Mouse (Mus musculus) midbrain, embryonic 16.5 days (tissue): ENCODE measurements around the gene Fam184b. TPM values are rescaled to one million over a fixed set of nuclear protein-coding genes. Genes with fewer than 3 reads are reported as not detected.

Source experiments
- ATAC-seq: fragments of 200-750 bp; cut with Nextera tagmentation; 2 replicates; pipeline ENCODE4 v1.8.0; 2017; ENCODE audit warnings: moderate TSS enrichment
- H3K27ac ChIP-seq: fragments of 300-500 bp; sonication (generic); 2 replicates; pipeline ENCODE4 v1.5.1; 2014; ENCODE audit warnings: mild to moderate bottlenecking, low read length, mixed read lengths
- H3K27me3 ChIP-seq: fragments of 300-500 bp; sonication (generic); 2 replicates; pipeline ENCODE4 v1.6.1; 2014; ENCODE audit warnings: low read depth, low read length, mixed read lengths; ENCODE audit not compliant: control insufficient read depth, insufficient read depth
- H3K36me3 ChIP-seq: fragments of 300-500 bp; sonication (generic); 2 replicates; pipeline ENCODE4 v1.6.1; 2014; ENCODE audit warnings: mild to moderate bottlenecking, low read length, moderate library complexity, mixed read lengths; ENCODE audit not compliant: control insufficient read depth, insufficient read depth
- H3K4me1 ChIP-seq: fragments of 300-500 bp; sonication (generic); 2 replicates; pipeline ENCODE4 v1.6.1; 2014; ENCODE audit warnings: mild to moderate bottlenecking, low read length, mixed read lengths; ENCODE audit not compliant: control insufficient read depth, insufficient read depth
- H3K4me2 ChIP-seq: fragments of 300-500 bp; sonication (generic); 2 replicates; pipeline ENCODE4 v1.6.1; 2014; ENCODE audit warnings: mild to moderate bottlenecking, low read length, mixed read lengths
- H3K4me3 ChIP-seq: fragments of 300-500 bp; sonication (generic); 2 replicates; pipeline ENCODE4 v1.5.1; 2014; ENCODE audit warnings: low read depth, mild to moderate bottlenecking, low read length, moderate library complexity, mixed read lengths
- H3K9ac ChIP-seq: fragments of 300-500 bp; sonication (generic); 2 replicates; pipeline ENCODE4 v1.6.1; 2014; ENCODE audit warnings: low read depth, low read length, mixed read lengths
- H3K9me3 ChIP-seq: fragments of 300-500 bp; sonication (generic); replicated peaks from 2 replicates; pipeline ENCODE4 v1.6.1; 2014; ENCODE audit warnings: mild to moderate bottlenecking, low read length, mixed read lengths; ENCODE audit not compliant: control insufficient read depth, poor library complexity, severe bottlenecking
- WGBS: fragments of 180-500 bp; shearing (Covaris S2); extraction: QIAGEN DNeasy Blood & Tissue Kit; methylation state at CpG from one replicate; pipeline ENCODE4 v1.1.7; 2014; 5-methylcytosine and 5-hydroxymethylcytosine counted together
- polyA plus RNA-seq: library from polyadenylated mRNA; unstranded; fragments of >200 nt; fragmentation: Nextera tagmentation; extraction: Ambion mirVana; gene quantifications from 2 replicates; pipeline ENCODE4 v1.2.1, GENCODE M21; 2015

Gene Fam184b
- polyA plus RNA-seq, 1 experiment from 2014 or later, result 9.4 TPM

GRCm38 (mm10) chr5:45534319-45535098, 104.9 kb downstream of the Fam184b start:
- ATAC-seq, result peak; percentile 78
- Histone ChIP-seq H3K36me3 (peaks cover 12% of the 10 kb centered on the region), H3K27me3 (no peaks in the 10 kb centered on the region), H3K4me1 (no peaks in the 10 kb centered on the region), H3K27ac (no peak overlapping the region), H3K4me3 (no peak overlapping the region), H3K4me2 (peak overlapping the region; percentile 17; the same call in 1 of the 2 replicates), H3K9me3 (no peaks in the 10 kb centered on the region), H3K9ac (no peak overlapping the region)
- WGBS, result 5% methylated on average over 16 of the region's 17 CpGs

GRCm38 (mm10) chr5:45529696-45530095, 109.7 kb downstream of the Fam184b start:
- Histone ChIP-seq H3K4me3 (no peak overlapping the region), H3K9ac (no peak overlapping the region), H3K27ac (no peak overlapping the region), H3K9me3 (no peaks in the 10 kb centered on the region), H3K4me1 (no peaks in the 10 kb centered on the region), H3K36me3 (peaks cover 31% of the 10 kb centered on the region), H3K27me3 (no peaks in the 10 kb centered on the region), H3K4me2 (no peak overlapping the region)
- 93% methylated on average over 3 of the region's 3 CpGs for WGBS
- no peak for ATAC-seq

GRCm38 (mm10) chr5:45526338-45526737, 113.1 kb downstream of the Fam184b start:
- H3K36me3 ChIP-seq, result peaks cover 24% of the 10 kb centered on the region
- H3K27me3 ChIP-seq, result no peaks in the 10 kb centered on the region
- no peaks in the 10 kb centered on the region for H3K9me3 ChIP-seq
- WGBS, result 96% methylated on average over 4 of the region's 4 CpGs
- H3K9ac ChIP-seq, result no peak overlapping the region
- H3K4me2 ChIP-seq, result no peak overlapping the region
- H3K4me1 ChIP-seq, result peaks cover 9% of the 10 kb centered on the region
- H3K4me3 ChIP-seq, result no peak overlapping the region
- H3K27ac ChIP-seq, result no peak overlapping the region
- no peak for ATAC-seq

- peaks cover 15% of the 10 kb centered on the region for H3K4me1 ChIP-seq
- no peak overlapping the region for H3K9ac ChIP-seq
- no peak overlapping the region for H3K27ac ChIP-seq
- no peaks in the 10 kb centered on the region for H3K9me3 ChIP-seq
- H3K36me3 ChIP-seq, result peaks cover 24% of the 10 kb centered on the region
- ATAC-seq, result no peak
- no peak overlapping the region for H3K4me3 ChIP-seq
- no peak overlapping the region for H3K4me2 ChIP-seq
- WGBS, result 94% methylated on average over 10 of the region's 10 CpGs
- no peaks in the 10 kb centered on the region for H3K27me3 ChIP-seq
Measured at GRCm38 (mm10) chr5:45525101-45525500, 114.3 kb downstream of the Fam184b start.

GRCm38 (mm10) chr5:45521601-45522000, 117.8 kb downstream of the Fam184b start:
- H3K36me3 ChIP-seq, result peaks cover 12% of the 10 kb centered on the region
- 86% methylated on average over 6 of the region's 6 CpGs for WGBS
- no peaks in the 10 kb centered on the region for H3K27me3 ChIP-seq
- H3K4me2 ChIP-seq, result peak overlapping the region; percentile 90
- H3K9me3 ChIP-seq, result no peaks in the 10 kb centered on the region
- peaks cover 20% of the 10 kb centered on the region for H3K4me1 ChIP-seq
- no peak overlapping the region for H3K27ac ChIP-seq
- peak overlapping the region; percentile 96 for H3K4me3 ChIP-seq
- H3K9ac ChIP-seq, result no peak overlapping the region
- no peak for ATAC-seq

GRCm38 (mm10) chr5:45520809-45521110, 118.7 kb downstream of the Fam184b start:
- peak overlapping the region; percentile 96 for H3K4me3 ChIP-seq
- H3K4me1 ChIP-seq, result peaks cover 20% of the 10 kb centered on the region
- peaks cover 8% of the 10 kb centered on the region for H3K36me3 ChIP-seq
- H3K4me2 ChIP-seq, result peak overlapping the region; percentile 90
- 4% methylated on average over 5 of the region's 5 CpGs for WGBS
- H3K27me3 ChIP-seq, result no peaks in the 10 kb centered on the region
- ATAC-seq, result 0 out of 2 replicates have a peak, but pooled peaks have one; percentile 10
- H3K27ac ChIP-seq, result no peak overlapping the region
- H3K9ac ChIP-seq, result peak overlapping the region; percentile 94
- H3K9me3 ChIP-seq, result no peaks in the 10 kb centered on the region

- Histone ChIP-seq H3K4me2 (peak within 1 kb of the TSS; percentile 90), H3K27ac (peak within 1 kb of the TSS; percentile 78), H3K4me3 (peak within 1 kb of the TSS; percentile 96), H3K9ac (peak within 1 kb of the TSS; percentile 94), H3K4me1 (peaks cover 20% of the 10 kb centered on the region), H3K36me3 (peaks cover 5% of the 10 kb centered on the region), H3K27me3 (no peaks in the 10 kb centered on the region), H3K9me3 (no peaks in the 10 kb centered on the region)
- 1% methylated on average over 56 of the region's 56 CpGs for WGBS
- peak; percentile 96 for ATAC-seq
Measured at GRCm38 (mm10) chr5:45519960-45520808, 119.2 kb downstream of the Fam184b start, which contains the start of gene Med28. Med28 (plus strand) TSS chr5:45520229.

GRCm38 (mm10) chr5:45515151-45515743, 124.2 kb downstream of the Fam184b start:
- H3K4me3 ChIP-seq, result no peak overlapping the region
- 92% methylated on average over 10 of the region's 10 CpGs for WGBS
- no peak for ATAC-seq
- no peaks in the 10 kb centered on the region for H3K27me3 ChIP-seq
- peaks cover 5% of the 10 kb centered on the region; the same call in 1 of the 2 replicates for H3K4me1 ChIP-seq
- peaks cover 6% of the 10 kb centered on the region; the same call in 1 of the 2 replicates for H3K36me3 ChIP-seq
- H3K9me3 ChIP-seq, result no peaks in the 10 kb centered on the region
- no peak overlapping the region for H3K4me2 ChIP-seq
- H3K9ac ChIP-seq, result no peak overlapping the region
- H3K27ac ChIP-seq, result no peak overlapping the region
